Mouse (Mus musculus) frontal cortex, postnatal 36 days (tissue): Measurements from ENCODE around the gene Fam50b.

Source experiments
- DNase-seq, 2 experiments: peaks; one replicate each; pipeline ENCODE4 v3.0.0; 2022; ENCODE audit warnings: low spot score in 2 of 2

The Fam50b gene

DNA sequence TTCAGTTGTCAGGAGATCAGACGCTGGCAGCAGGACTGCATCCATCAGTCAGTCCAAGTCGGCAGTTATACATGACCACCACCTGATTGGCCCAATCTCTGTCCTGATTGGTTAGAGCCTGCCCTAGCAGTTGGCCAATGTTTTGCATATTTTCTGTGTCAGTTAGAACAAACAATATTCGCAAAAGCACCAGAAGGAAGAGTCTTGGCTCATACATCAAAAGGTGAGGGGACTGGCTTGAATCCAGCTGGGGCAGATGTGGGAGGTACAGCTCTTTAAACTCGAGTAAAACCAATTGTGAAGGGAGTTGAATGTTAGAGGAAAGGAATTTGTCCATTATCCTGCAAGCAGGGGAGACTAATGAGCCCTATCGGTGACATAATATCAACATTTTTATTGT, at the start of gene Fam50b:
TSS of gene Fam50b (plus strand) at position 165 of the 400 bp plus-strand sequence.
- no peak for DNase-seq

DNA sequence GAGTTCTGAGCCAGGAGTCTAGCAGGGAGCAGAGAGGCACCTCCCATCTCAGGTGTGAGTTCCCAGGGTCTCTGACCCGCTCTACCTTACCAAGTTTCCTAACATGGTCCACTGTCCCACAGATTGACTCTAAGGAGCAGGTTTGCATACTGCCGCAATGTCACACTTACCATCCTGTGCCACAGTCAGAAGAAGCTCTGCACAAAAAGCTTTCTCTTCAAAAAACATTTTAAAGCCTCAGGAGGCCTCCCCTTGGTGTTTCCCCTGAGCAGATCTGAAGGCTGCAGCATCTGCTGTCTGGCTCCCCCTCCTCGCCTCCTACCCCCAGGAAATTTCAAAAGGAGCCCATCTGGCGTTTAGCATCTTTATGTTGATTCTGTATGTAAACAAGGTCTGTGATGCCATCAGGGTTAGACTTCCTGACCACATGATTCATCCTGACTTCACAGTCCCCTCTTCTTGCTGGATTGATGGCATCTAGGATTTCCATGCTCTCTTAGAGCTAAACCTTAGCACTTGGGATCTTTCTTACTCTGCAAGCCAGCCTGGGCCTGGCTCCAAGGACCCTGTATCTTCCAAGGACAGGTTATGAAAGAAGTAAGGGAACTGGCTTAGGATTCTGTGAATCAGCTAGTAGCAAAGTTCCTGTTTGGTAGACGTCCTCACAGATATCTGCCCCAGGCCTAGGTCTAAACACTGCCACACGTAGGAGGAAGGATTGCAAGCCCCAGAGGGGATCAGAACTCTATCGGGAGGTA, 49.5 kb upstream of the Fam50b start:
- no peak for DNase-seq

DNA sequence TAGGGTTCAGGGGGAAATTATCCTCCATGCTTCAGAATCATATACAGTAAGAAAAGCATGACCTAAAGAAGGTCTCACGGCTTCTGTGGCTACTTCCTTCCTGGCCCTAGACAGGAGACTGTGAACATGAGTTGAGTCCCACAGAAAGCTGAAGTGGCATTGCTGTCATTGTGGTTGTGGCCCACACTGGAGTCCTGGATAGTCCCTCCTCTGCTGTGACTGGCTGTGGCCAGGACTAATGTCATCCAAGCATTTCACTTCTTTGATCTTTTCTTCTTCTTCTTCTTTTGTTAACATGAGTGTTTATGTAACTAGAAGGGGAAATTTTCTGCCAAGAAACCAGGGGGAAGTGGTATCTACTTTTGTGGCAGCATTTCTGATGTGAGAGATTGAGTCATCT, 43.6 kb upstream of the Fam50b start:
- no peak for DNase-seq

DNA sequence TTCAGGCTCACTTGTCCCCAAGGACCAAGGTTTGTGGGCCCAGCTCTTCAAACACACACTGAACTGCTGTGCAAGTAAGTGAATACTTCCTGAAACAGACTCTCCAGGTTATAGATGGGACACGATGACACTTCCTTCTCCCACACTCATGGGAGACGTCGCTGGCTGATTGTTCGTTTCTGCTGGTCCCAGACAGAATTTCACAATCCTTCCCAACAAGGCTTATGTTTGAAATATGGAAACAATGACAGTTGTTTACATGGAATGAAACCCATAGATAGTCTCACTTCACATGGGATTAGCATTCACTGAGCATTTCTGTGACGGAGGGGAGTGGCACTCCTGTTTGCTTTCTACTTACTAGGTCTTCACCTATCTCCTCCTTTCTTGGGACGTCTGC, 41.5 kb upstream of the Fam50b start:
- DNase-seq, result no peak

DNA sequence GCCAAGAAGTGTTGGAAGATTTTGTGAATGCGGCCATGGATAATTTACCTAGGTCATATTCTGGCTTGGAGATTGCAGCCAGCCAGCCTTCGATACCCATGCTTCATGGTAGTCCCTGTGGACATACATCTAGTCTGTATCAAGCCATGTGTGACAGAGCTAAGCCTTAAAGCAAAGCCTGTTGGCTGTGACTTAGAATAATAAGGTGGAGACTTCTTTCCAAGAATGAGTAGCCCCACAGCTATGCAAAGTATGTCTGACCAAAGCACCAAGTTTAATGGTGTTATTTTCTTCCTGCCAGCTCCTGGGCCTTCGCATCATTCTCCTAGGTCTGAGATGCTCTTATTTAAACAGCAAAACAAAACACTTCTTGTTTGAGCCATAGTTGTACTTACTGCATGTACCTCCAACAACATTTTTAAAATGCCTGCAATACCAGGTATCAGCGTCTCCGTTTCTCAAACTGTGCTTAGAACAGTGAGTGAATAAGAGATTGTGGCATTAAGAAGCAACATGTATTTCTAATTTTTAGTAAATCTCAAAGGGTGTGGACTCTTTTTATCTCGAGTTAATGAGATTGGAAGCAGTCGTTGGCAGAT, 37.8 kb upstream of the Fam50b start:
- no peak for DNase-seq

DNA sequence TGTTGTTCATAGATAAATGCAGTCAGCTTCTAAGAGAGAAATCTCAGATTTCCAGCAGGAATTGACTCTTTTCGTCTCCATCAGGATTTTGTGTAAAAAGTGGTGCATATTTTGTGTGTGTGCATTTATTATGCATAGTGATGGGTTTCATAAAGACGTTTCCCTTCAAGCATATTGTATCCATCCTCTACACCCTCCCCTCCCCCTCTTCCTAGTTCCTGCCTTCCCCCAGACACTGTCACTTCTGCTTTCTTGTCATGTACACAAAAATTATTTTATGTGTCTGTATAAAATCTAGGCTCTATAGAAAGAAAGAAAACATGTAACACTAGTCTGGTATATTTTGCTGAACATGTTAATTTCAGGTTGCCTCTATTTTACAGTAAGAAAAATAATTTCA, 34.6 kb upstream of the Fam50b start:
- DNase-seq, result no peak

DNA sequence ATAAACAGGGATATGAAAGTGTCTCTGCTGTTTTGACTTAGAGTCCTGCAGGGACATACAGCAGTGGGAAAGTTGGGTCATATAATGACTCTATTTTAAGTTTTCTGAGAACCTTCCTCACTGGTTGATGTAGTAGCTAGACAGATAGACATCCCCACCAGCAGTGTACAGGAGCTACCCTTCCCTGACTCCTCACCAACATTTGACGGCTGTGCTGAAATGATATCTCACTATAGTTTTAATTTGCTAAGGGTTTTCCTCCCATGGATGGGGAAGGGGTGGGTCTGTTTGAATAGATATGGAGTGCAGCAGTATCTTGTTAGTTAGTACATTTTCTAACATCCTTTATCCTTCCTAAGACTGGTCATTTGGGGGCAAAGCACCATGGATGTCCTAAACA, 34.0 kb upstream of the Fam50b start:
- DNase-seq, result no peak

DNA sequence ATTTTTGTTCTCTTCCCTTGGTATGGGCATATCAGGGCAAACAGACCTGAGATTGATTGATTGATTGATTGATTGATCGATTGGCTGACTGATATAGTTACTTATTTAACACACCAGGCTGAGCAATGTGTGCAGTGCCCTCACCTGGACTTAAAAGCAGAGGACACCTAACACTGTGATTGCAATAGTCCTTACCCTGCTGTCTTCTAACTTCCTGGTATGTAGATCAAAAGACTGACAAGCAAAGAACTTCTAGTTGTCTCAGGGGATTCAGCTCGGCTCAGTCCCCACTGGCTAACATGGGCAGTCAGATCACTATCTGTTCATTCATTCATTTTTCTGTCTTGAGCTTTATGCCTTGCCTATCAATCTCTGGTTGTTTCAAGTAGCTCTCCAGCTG, 31.3 kb upstream of the Fam50b start:
- no peak for DNase-seq

DNA sequence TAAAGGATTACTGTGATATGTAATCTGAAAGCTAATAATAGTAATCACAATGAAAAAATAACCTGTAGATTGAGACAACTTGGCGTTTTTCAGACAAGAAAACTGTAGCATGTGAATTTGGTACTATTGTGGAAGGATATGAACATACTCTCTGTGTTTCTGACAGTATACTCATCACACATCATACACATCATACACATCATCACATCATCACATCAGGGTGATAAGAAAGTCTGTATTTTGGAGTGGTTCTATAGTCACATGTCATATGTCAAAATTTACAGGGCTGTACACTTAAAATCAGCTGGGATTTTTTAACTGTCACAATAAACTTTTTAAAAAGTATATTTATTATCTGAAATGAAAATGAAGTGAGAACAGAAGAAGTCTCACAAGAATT, 30.9 kb upstream of the Fam50b start:
- DNase-seq, result no peak

DNA sequence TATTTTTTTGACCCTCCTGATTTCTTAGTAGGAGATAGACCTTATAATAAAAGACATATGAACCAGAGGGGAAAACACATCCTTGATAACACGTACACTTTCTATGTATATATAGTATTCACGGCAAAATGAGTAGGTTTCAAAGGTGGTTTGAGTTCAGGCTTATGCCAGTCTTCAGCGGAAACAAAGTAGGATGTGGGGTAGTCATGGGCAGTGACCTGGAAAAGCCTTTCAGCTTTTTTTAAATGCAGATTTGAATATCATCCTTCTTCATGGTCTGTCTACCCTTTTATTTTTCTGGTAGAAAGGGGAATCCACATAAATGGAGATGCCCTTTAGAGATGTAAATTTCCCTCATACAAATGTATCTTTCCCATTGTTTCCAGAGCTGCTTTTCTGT, 29.8 kb upstream of the Fam50b start:
- no peak for DNase-seq

DNA sequence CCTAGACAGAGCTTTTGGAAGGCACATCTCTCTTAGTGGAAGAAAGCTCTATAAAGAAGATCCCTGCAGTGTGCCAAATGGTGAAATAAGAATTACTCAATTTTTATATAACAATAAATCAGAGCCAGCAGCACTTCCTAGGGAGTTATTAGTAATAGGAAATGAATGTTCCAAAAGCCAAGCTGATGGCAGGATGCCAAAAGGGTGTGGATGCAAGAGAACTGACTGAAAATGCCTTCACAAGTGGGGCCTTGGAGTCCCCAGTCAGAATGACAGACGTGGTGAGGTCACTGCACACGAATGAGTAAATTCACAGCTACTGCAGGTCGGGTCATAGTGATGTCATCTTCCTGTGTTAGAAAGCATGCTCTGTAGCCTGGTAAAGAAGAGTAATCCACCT, 25.7 kb upstream of the Fam50b start:
- DNase-seq, result no peak

DNA sequence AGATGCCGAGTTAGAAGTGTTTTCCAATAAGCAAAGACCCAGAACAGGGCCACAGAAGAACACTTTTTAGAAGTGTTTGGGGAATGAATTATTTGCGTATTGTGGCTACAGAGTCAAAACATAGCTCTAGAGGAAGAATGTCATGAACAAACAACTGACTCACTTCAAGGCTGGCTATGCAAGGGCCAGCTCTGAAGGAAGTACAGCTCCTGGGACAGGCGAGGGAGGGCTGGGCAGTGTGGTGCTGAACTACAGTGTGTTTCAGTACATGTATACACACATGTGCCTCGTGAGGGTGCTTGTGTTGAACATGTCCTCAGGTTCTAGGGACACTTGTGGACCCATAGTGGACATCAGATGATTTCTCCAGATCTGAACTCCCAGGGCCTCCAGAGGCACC, 25.1 kb upstream of the Fam50b start:
- no peak for DNase-seq

DNA sequence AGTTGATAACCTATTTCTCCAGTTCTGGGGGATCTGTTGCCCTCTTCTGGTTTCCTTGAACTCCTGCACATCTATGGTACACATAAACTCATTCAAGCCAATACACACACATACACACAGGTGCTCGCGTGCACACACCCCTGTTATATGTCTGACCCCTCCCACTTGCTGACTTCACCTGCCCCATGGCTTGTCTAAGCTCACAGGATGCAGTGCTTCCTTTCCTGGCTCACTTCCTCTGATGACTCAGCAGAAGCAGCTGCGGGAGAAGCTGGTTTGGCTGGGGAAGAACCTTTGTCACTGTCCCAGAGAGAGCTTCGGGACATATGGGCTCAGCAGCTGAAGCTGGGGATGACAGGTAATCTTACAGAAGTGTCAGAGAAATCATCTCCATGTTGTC, 23.2 kb upstream of the Fam50b start:
- no peak for DNase-seq

DNA sequence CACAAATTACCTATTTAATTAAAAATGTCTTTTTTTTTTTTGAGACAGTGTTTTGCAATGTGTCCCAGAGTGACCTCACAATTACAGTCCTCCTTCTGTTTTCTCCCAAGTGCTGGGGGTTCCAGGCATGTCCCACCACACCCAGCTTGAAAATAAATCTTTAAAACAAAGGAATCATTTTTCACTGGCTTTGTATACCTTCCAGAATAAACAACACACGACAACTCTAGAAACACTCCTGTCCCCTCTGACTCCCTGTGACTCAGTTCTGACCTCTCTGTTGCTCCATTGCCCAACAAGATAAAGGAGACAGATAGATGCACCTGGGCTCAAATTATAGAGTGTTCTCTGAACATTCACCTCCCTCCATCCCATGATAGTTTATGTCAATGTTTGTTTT, 21.8 kb upstream of the Fam50b start:
- DNase-seq, result no peak

DNA sequence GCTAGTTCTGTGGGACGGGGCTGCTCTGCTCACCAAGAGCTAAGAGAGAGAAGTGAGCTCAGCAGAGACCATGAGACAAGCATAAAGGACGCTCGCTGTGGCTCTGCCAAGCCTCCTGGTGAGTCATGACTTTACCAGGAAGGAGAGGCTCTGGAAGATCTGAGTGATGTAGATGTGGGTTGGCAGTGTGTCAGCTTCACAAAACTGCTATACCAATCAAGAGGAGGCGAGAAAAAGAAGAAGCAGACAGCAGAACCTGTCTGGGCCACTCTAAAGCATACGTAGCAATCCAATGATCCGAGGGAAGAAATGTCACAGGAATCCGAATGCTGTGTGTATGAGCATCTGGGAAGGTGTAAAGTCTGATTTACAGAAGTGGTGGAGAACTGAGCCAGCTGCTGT, 19.2 kb upstream of the Fam50b start:
- DNase-seq, result peak; percentile 68 to 78

DNA sequence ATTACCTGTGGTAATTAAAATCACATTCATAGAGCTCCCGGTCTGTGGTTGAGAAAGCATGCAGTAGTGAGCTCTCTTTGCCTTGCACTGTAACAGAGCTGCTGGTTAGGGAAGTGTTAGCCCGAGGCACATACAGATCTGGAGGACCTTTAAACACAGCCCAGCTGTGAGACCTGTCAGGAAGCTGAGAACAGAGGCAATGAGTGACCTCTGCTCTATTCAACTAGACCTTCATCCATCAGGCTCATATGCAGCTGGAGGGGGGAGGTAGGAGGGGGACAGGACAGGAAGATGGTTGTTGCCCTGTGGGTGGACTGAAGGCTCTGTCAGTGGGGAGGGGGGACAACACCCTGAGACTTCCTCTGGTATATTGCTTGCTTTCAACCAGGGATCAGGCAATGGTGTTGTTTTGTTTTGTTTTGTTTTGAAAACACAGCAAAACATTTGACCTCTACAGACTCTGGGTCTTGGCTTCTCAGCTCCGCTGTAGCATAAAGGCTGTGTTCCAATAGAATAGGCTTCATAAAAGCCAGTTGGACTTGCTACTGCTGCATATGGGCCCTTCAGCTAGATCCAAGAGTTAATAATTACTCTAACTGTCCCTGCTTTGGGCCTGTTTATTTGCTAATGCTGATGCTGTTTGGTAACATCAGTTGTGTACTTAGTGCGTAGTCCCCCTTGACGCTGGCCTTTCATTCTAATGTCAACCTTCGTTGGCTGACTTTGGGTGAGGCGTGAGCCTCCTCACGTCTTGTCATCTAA, 9.6 kb upstream of the Fam50b start:
- no peak for DNase-seq

DNA sequence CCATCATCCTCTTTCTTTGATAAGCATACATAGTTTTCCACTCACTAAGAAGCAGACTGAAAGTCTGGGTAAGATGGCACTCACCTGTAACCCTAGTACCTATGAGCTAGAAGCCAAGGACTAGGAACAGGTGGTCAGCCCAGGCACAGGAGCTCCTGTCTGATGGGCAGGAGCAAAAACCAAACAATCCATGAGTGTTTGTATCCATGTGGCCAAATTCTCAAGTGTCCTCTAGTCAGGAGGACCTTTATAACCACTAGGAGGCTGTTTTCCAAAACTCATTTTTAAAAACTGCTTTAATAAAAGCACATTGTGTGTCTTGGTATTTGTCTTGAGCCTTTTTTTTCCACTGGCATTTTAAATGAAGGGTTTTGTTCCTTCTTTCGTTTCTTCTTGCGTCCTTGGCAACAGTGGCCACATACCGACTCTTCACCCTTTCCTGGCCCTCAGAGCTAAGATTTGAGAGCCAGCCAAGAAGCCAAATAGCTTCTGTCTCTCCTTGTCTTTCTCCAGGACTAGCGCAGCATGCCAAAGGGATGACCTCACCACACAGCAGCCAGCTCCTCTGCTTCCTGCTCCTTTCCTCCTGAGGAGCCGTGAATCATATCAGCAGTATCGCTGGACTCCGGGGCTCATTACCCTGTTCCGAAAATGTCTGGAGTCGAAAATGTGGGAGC, 8.7 kb upstream of the Fam50b start:
- peak; percentile 22 to 26 for DNase-seq

DNA sequence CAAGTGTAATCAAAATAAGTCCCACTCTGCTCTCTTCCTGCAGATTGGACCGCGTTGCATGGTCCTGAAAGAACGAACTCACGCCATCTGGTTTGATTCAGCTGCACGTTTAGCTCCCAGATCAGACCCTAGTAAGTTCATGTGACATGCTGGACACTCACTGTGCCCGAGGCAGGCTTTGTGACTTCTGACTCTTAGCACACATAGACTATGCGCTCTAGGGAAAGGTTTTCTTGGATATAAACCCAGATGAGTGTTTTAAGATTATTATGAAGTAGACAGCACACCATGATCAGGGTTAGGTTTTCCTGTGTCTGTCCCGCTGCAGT, 8.2 kb upstream of the Fam50b start:
- DNase-seq, result no peak

DNA sequence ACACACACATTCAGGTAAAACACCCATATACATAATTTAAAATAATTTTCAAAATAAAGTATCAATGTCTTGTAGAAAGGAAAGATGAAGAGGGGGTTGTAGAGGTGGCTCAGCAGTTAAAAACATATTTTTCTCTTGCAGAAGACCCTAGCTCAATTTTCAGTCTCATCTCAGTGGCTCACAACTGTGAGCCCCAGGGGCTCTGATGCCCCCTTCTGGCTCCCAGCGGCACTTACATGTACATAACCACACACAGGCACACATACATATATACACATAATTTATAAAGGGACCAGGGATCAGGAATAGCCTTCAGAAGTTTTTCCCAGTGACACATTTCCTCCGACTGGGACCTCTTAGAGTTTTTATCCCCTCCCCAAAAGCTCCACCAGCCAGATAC, 7.6 kb upstream of the Fam50b start:
- no peak for DNase-seq

DNA sequence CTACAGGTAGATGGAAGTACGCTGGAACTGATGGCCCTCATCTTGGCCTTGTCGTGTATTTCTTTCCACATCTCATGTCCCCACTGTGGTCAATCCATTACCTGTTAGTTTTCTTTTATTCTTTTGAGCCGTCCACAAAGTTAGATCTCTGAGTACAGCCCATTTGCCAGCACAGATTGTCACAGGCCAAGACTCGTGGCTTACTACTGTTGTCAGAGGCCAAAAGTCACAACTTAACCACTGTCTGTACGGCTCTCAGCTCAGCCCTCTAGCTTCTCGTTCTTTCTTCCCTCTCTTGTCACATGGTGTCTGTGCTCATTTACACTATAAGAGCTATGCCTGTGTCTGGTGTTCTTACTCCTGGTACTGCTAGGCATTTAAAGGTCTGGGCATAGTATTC, 3.1 kb upstream of the Fam50b start:
- DNase-seq, result no peak

DNA sequence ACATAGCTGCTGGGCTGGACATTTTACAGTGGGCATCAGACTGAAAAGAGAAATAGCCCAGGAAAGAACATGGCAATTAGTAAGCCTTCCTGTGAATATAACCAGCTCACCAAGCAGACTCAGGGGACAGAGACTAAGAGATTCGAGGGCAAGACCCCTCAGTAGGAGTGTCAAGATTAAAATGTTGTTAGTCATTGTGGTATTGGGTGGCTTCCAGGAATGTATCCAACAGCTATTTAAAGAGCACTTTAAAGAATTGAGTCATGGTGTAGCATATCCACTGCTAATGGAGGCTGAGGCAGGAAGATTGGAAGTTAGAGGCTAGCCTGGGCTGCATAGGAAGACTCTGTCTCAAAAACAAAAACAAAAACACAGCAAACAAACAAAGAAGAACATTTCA, 870 bp upstream of the Fam50b start:
- no peak for DNase-seq

DNA sequence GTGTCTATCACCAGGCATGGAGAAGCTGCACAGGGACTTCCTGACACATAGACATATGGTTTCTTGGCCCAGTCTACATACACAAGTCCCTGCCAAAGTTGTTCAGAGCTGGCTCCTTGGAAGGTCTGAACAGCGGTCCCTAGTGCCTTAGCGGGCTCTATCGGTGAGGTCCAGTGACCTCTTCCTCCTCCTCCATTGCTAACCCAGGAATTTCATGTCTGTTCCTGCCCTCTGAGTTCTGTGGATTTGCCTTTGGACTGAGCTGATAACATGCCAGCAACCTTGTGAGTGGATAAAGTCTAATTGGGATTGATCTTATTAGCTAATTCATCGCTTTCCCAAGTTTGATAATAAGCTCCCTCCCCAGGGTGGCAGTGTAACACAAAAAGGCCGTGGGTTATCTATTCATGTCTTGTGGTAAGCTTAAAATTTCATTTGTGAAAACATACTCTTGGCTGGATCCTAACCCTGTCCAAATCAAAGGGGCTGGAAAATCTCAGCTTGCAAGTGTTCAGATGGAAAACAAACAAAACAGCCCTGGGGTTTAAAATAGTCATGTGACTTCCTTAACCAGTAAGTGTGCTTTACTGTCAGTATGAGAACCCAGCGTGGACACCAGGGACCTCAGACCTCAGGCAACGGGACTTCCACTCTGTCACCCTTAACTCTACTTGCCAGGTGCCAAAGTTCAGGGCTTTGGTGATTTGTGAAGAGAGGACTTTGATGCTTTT, 3.5 kb downstream of the Fam50b start:
- DNase-seq, result no peak
